Mouse (Mus musculus) stomach, embryonic 14.5 days (tissue): ENCODE measurements around the gene Pik3ip1. TPM values are rescaled to one million over a fixed set of nuclear protein-coding genes. Genes with fewer than 3 reads are reported as not detected.

Experiments used
- ATAC-seq: fragments of 200-750 bp; cut with Nextera tagmentation; 2 replicates; pipeline ENCODE4 v1.8.0; 2017; ENCODE audit warnings: low read depth, moderate TSS enrichment; ENCODE audit not compliant: insufficient number of reproducible peaks, insufficient read depth, low FRiP score
- H3K27ac ChIP-seq: fragments of 300-500 bp; sonication (generic); 2 replicates; pipeline ENCODE4 v1.5.1; 2014; ENCODE audit warnings: mild to moderate bottlenecking, low read length, moderate library complexity, mixed read lengths
- H3K27me3 ChIP-seq: fragments of 300-500 bp; sonication (generic); 2 replicates; pipeline ENCODE4 v1.6.1; 2014; ENCODE audit warnings: low read length, control low read depth, mixed read lengths; ENCODE audit not compliant: control insufficient read depth, insufficient read depth
- H3K36me3 ChIP-seq: fragments of 300-500 bp; sonication (generic); 2 replicates; pipeline ENCODE4 v1.6.1; 2014; ENCODE audit warnings: mild to moderate bottlenecking, control low read depth, low read length, moderate library complexity, mixed read lengths; ENCODE audit not compliant: control insufficient read depth, insufficient read depth
- H3K4me1 ChIP-seq: fragments of 300-500 bp; sonication (generic); 2 replicates; pipeline ENCODE4 v1.6.1; 2014; ENCODE audit warnings: low read length, control low read depth, mixed read lengths; ENCODE audit not compliant: control insufficient read depth, insufficient read depth
- H3K4me2 ChIP-seq: fragments of 300-500 bp; sonication (generic); replicated peaks from 2 replicates; pipeline ENCODE4 v1.6.1; 2014; ENCODE audit warnings: low read depth, low read length, control low read depth
- H3K4me3 ChIP-seq: fragments of 300-500 bp; sonication (generic); 2 replicates; pipeline ENCODE4 v1.5.1; 2014; ENCODE audit warnings: low read depth, low read length, control low read depth
- H3K9ac ChIP-seq: fragments of 300-500 bp; sonication (generic); replicated peaks from 2 replicates; pipeline ENCODE4 v1.6.1; 2014; ENCODE audit warnings: low read depth, mild to moderate bottlenecking, control low read depth, low read length, moderate library complexity, mixed read lengths
- H3K9me3 ChIP-seq: fragments of 300-500 bp; sonication (generic); 2 replicates; pipeline ENCODE4 v1.6.1; 2016; ENCODE audit warnings: low read depth, low read length, control low read depth; ENCODE audit not compliant: control insufficient read depth
- WGBS: fragments of 180-500 bp; shearing (Covaris S2); extraction: QIAGEN DNeasy Blood & Tissue Kit; methylation state at CpG from one replicate; pipeline ENCODE4 v1.1.7; 2014; 5-methylcytosine and 5-hydroxymethylcytosine counted together
- polyA plus RNA-seq: library from polyadenylated mRNA; unstranded; fragments of >200 nt; fragmentation: Nextera tagmentation; extraction: Ambion mirVana; gene quantifications from 2 replicates; pipeline ENCODE4 v1.2.1, GENCODE M21; 2014

Pik3ip1 gene
- polyA plus RNA-seq, 1 experiment from 2014 or later, result 11.4 TPM

GRCm38 (mm10) chr11:3370928-3371598, 40.9 kb downstream of the Pik3ip1 start:
- Histone ChIP-seq H3K4me2 (peak overlapping the region; percentile 84), H3K4me3 (peak overlapping the region; percentile 51), H3K36me3 (no peaks in the 10 kb centered on the region), H3K9ac (peak overlapping the region; percentile 52), H3K27me3 (no peaks in the 10 kb centered on the region), H3K27ac (peak overlapping the region; percentile 85), H3K4me1 (peaks cover 40% of the 10 kb centered on the region), H3K9me3 (no peaks in the 10 kb centered on the region)
- peak; percentile 93 for ATAC-seq
- WGBS, result 3% methylated on average over 27 of the region's 27 CpGs

GRCm38 (mm10) chr11:3371599-3372295, 41.5 kb downstream of the Pik3ip1 start:
- peak overlapping the region; percentile 53 for H3K27ac ChIP-seq

GRCm38 (mm10) chr11:3373591-3374292, 43.5 kb downstream of the Pik3ip1 start:
- ATAC-seq, result no peak
- peaks cover 40% of the 10 kb centered on the region for H3K4me1 ChIP-seq
- H3K36me3 ChIP-seq, result no peaks in the 10 kb centered on the region
- H3K27me3 ChIP-seq, result no peaks in the 10 kb centered on the region
- 22% methylated on average over 7 of the region's 7 CpGs for WGBS
- no peak overlapping the region for H3K4me3 ChIP-seq
- H3K4me2 ChIP-seq, result peak overlapping the region; percentile 23; the same call in 1 of the 2 replicates
- H3K27ac ChIP-seq, result peak overlapping the region; percentile 87
- H3K9me3 ChIP-seq, result no peaks in the 10 kb centered on the region
- no peak overlapping the region for H3K9ac ChIP-seq

More at GRCm38 (mm10) chr11:3371599-3372295, 41.5 kb downstream of the Pik3ip1 start:
- Histone ChIP-seq H3K9ac (peak overlapping the region; percentile 50; the same call in 1 of the 2 replicates), H3K27me3 (no peaks in the 10 kb centered on the region), H3K4me2 (peak overlapping the region; percentile 84), H3K36me3 (no peaks in the 10 kb centered on the region), H3K4me3 (peak overlapping the region; percentile 51), H3K4me1 (peaks cover 40% of the 10 kb centered on the region), H3K9me3 (no peaks in the 10 kb centered on the region)
- 27% methylated on average over 7 of the region's 7 CpGs for WGBS
- ATAC-seq, result peak; percentile 25

GRCm38 (mm10) chr11:3374293-3374645, 44.1 kb downstream of the Pik3ip1 start:
- no peaks in the 10 kb centered on the region for H3K27me3 ChIP-seq
- H3K9me3 ChIP-seq, result no peaks in the 10 kb centered on the region
- H3K9ac ChIP-seq, result no peak overlapping the region
- 17% methylated on average over 7 of the region's 7 CpGs for WGBS
- peak overlapping the region; percentile 23; the same call in 1 of the 2 replicates for H3K4me2 ChIP-seq
- peaks cover 35% of the 10 kb centered on the region for H3K4me1 ChIP-seq
- no peak for ATAC-seq
- H3K27ac ChIP-seq, result peak overlapping the region; percentile 87
- no peaks in the 10 kb centered on the region for H3K36me3 ChIP-seq
- no peak overlapping the region for H3K4me3 ChIP-seq

- 63% methylated on average over 12 of the region's 12 CpGs for WGBS
- Histone ChIP-seq H3K9me3 (no peaks in the 10 kb centered on the region), H3K27ac (peak overlapping the region; percentile 87), H3K4me1 (peaks cover 31% of the 10 kb centered on the region), H3K27me3 (no peaks in the 10 kb centered on the region), H3K4me2 (peak overlapping the region; percentile 23; the same call in 1 of the 2 replicates), H3K36me3 (no peaks in the 10 kb centered on the region), H3K4me3 (no peak overlapping the region), H3K9ac (no peak overlapping the region)
- ATAC-seq, result no peak
Observed at GRCm38 (mm10) chr11:3374741-3375140, 44.5 kb downstream of the Pik3ip1 start.

DNA sequence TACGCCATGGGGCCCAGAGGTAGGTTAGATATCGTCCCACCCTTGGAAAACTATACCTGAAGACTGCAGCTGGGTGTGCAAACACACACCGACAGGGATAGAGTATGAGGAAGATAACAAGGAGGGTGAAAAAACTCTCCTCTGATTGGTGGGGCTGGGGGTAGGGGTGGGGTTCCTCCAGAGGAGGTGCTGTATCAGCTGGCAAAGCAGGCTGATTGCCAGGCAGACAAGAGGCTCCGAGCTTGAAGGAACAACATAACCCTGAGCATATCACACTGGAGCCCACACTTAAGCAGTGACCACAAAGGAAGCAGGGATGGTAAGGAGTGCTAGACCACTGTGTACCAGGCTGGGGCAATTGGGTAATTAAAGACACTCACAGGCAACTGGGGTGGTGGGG, 49.2 kb downstream of the Pik3ip1 start:
- no peak overlapping the region for H3K27ac ChIP-seq
- H3K9me3 ChIP-seq, result no peaks in the 10 kb centered on the region
- peaks cover 3% of the 10 kb centered on the region; the same call in 1 of the 2 replicates for H3K36me3 ChIP-seq
- 68% methylated on average over 4 of the region's 4 CpGs for WGBS
- no peaks in the 10 kb centered on the region for H3K27me3 ChIP-seq
- H3K4me1 ChIP-seq, result peaks cover 6% of the 10 kb centered on the region; the same call in 1 of the 2 replicates
- H3K4me2 ChIP-seq, result no peak overlapping the region
- no peak overlapping the region for H3K9ac ChIP-seq
- H3K4me3 ChIP-seq, result no peak overlapping the region
- peak; percentile 76; the same call in 1 of the 2 replicates for ATAC-seq

GRCm38 (mm10) chr11:3381148-3381814, 51.1 kb downstream of the Pik3ip1 start:
- Histone ChIP-seq H3K4me1 (no peaks in the 10 kb centered on the region), H3K36me3 (peaks cover 5% of the 10 kb centered on the region; the same call in 1 of the 2 replicates), H3K27me3 (no peaks in the 10 kb centered on the region), H3K4me2 (no peak overlapping the region), H3K27ac (no peak overlapping the region), H3K9me3 (no peaks in the 10 kb centered on the region), H3K4me3 (no peak overlapping the region), H3K9ac (no peak overlapping the region)
- 82% methylated on average over 6 of the region's 6 CpGs for WGBS
- no peak for ATAC-seq
